Mouse (Mus musculus) ovary, postnatal 14 days (tissue): ENCODE data around the gene Eml4.
A peak's percentile ranks its signal among the peaks of the same experiment; 100 is the strongest.

Experiments used
- DNase-seq: peaks from one replicate; pipeline ENCODE4 v3.0.0; 2022; ENCODE audit warnings: low spot score

Eml4 gene

DNA sequence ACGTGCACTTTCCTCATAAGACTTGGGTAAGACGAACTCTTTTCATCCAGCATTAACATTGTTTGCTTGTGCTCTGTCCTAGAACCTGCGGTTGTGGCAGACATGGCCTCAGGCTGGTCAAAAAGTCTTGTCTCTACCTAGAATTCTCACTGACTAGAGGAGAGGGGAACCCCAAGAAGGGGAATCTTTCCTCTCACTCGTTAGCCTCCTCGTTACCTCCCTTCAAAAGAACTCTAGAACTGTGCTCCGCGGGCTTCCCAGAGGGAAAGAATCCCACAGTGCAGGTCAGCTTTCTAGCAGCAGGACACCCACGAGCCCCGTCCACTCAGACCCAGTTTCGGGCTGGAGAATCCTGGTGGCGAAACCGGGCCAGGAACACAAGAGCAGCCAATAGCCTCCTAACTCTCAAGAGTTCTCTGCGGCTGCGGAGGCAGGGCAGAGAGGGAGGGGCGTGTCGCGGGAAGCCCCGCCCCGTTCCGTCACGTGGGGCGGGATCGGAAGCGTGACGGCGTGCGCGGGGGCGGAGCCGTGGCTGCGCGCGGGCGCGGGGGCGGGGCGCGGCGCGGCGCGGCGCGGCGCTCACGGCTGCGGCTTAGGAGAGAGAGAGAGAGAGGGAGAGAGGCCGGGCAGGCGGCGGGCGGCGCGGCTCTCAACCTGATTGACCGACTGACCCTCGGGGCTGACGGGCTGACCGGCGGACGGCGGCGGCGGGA lies at the start of gene Eml4:
Gene Eml4, plus strand, starts transcription at position 553 of the 713 bp plus-strand sequence.
- peak; percentile 97 for DNase-seq

DNA sequence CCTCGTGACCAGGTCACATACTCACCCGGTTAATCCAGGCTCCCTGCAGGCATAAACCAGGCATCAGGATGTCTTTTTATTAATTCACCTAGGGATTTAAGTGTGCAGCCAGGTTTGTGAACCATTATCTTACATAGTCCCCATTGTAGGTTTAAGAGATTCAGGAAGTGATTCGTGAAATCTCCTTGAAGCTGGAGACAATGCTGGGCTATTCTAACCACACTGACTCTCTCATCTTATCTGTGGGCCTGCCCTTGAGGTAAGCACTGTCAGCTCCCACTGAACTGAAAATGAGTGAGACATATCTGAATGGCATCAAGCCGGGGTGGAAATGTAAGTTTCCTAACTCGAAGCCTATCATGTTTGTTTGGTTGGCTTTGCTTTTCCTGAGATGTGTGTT lies 49.3 kb upstream of the Eml4 start:
- DNase-seq: no peak

DNA sequence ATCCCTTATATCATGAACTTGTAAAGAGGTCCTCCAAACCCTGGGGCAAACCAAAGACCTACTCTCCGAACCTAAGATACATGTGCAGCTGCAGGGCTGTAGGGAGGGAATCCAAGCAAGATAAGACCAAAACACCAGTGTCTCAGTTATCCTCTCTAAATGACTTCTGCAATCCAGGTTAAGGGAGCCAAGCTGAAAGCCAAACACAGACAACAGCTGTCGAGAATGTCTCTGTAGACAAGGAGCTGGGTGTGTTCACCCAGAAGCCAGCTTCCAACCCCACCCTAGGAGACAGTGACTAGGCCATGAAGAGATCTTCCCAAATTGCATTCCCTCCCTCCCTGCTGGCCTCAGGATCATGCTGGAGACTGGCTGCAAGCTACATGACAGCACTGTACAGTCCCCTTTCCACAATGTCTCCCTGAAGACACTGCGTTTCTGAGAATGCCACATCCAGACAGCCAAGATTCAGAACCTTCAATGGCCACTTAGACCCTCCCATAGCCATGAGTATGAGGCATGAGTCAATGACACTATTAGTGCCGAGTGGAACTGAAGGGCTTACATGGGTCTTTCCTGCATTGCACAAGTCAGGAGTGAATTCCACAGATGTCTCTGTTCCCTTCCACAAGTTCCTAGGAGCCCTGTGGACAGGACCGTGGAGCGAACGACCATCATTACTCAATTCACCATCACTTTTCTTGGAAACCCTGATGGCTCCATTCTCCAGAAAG lies 46.5 kb upstream of the Eml4 start:
- DNase-seq: no peak

DNA sequence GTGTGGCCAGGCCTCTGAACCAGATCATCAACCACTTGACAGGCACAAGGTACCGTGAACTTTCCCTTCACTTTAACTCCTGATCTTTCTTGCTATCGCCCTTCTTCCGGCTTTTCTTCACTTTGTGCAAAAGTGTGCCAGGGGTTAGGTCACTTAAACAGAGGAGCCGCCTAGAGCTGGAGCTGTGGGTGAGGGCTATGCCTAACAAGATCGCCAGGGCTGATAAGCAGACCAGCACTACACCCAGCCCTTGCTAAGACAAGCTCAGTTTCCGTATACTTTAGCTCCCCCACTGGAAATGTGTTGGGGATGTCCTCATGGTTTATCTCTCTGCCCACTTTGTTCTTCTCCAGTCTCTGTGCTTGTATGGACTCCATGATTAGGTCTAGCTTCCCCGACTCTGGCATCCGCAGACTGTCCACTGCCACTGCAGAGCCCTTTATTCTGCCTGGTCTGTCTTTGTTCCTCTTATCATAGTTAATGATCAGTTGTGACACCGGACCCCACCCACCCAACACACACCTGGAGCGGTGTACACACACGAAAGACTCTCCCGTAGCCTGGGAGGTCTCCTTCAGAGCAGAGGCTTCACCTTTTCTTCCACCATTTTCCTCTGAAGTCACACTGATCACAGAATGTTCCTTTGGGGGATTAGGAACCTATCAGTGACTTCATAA lies 43.6 kb upstream of the Eml4 start:
- DNase-seq: no peak

DNA sequence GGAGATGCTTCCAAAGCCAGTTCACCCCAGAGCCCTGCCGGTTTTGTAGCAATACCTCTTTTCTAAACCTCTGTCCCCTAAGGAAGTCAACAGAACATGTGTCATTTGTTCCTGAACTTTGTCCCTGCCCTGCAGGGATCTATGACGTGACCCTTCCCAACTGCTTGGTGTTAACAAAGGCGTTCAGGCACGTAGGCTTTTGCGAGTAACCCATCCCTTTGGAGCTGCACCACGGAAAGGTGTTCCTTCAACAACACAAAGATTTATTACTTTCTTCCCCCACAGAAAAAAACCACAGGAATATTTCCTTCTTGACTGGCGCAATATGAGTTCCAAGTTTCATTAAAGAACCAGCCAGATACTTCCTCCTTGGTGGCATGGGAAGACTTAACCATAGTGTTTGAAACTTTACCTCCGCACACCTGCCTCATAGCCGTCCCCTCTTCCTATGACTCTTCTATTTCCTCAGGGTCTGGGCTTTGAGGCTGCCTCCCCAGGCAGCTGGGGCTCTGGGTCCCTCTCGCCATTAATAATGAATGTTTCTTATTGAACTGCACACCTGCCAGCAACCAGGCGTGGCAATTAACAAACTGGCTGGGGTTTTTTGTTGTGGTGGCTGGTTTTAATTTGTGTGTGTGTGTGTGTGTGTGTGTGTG lies 43.0 kb upstream of the Eml4 start:
- no peak for DNase-seq

DNA sequence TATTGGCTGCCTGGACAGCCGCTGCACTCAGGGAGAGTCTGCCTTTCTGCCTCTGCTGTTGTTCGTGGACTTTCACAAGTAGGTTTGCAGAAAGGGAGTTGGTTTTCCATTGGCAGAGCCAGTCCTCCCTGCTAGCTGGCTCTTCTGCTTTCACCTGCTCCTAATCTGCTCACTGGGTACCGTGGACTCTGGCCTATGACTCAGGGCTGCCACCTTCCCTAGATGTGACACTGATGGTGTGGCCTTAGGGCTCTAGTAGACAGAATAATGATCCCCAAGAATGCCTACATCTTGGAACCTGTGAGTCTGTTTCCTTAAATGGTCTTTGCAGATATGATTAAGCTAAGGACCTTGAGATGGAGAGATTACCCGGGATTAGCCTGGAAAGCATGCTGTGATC lies 42.3 kb upstream of the Eml4 start:
- DNase-seq: no peak

DNA sequence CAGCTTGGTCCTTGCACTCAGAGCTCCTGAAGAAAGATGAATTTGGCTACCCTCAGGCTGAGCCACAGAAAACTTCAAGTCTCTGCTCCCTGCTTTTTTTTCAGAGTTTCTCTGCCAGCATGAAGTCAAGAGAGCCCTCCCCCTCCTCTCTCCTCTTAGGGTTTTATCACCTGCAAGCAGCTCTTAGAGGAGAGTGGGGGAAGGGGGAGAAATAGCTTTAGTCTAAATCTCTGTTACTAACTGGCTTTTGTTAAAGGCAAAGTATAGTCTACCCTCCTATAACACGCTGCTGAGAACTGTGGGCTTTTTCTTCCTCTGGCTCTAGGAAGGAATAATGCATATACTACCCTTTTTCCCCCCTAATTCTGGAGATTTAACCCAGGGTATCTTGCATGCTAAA lies 41.5 kb upstream of the Eml4 start:
- no peak for DNase-seq

DNA sequence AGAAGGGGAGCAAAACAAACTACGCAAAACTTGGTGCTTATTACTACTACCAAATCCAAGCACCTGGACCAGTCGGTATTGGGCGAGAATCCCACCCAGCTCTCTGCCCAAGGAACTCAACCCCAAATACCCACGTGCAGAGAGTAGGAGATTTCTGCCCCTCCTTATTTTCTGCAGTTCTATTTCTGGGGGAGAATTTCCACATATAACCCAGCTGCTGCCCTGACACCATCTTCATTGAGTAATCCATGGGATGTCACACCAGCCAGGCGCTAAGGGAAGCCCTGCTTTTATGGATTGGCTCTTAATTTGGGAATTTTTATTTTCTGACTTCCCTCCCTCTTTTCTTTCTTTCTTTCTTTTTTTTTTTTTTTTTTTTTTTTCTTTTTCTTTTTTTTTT lies 38.9 kb upstream of the Eml4 start:
- no peak for DNase-seq

DNA sequence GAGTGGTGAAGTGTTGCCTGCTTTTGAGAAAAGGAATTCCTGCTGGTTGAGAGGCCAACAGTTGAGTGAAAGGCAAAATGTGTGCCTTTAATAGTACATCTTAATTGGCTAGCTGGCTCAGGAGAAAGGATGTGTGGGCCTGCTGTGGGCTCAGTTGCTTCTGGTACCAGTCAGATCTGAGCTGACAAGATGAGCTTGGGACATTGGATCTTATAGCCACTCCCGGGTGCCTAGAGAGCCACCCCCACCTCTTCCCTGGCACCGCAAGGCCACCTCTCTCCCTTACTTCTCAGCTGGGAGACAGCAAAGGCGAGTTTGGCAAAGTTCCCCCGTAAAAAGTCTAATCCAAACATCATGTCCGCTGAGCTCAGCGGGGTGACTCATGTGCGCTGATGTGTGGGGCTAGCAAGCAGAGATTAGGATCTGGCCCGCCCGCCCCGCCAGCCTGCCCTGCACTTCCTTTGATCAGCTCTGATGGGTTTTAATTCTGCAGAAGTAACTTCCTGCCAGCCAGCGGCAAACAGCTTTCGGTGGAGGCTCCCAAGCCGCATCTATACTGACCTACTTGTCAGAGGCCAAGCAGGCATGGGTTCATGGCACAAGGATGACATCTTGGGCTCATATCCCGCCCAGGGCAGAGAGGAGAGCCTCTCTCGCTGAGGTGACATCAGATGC lies 38.4 kb upstream of the Eml4 start:
- peak; percentile 61 for DNase-seq

DNA sequence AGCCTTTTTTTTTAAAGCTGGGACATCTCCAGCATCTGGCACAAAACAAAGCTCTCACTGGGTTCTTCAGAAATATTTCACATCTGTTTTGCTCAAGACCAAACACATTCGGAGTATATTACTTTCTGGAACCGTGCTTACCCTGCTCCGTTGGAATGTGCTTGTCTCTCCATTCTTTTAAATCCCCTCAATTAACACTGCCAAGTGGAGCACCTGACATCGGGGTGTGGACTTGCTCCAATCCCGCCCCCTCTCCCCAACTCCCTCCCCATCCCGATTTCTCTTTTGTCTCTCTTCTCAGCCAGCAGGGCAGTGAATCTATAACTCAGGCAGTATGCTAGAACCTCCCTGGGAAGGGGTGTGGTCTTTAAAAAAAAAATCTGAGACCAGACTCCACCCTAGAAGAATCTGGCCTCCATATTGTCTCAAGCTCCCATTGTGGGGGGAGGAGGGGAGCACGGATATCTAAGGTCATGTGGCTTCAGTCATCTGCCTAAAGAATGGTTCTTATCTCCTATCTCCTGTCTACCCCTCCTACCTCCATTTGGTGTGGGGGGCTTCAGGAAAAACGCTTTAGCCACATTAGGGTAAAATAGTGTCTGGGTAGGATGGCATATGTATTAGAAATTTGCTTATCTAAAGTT lies 37.6 kb upstream of the Eml4 start:
- DNase-seq: no peak

DNA sequence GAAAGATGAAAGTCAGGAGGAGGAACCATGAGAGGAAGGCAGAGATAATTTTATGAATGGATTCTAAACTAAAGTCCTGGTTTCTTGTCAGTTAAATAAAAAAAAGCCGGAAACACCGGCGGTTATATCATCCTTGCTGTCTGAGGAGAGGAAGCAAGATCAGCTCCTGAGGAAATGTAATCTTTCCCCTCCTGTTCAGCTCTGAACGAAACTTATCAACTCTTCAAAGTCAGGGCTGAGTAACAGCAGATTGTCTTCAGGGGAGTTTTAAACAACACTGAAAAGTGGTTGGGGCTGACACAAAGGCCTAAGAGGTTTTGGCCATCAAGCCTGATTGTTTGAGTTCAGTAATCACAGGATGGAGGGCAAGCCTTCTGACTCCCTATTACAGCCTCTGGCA lies 35.3 kb upstream of the Eml4 start:
- DNase-seq: no peak

DNA sequence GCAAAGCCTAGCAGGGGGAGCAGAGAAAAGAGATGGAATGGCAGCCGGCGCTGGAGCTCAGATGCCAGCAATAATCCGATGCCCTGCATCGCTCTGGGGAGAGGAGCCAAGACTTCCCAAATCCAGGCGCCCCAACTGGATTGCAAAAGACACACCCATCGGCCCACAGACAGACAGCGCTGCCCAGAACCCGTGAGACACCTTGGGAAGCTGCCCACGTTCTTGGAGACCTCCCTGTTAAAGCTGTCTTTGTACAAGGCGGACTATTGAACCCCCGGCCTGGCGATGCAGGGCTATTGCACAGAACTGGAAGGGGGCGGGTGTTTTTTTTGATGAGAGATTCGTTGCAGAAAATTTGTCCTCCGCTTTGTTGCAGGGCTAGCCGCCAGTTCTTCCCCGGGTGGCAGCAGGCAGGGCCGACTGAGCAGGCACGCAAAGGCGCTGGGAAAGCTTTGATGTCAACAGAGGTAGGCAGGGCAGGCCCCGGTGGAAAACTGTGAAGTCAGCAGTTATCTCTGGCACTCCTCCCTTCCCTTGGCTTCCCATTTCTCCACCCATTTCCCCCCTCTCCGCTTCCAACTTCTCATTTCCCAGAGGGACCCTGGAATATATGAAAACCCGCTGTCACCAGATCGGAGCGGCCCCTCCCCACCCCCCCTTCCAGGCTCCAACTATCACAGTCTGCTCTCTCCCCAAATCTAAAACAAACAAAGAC lies 28.0 kb upstream of the Eml4 start:
- peak; percentile 46 for DNase-seq

DNA sequence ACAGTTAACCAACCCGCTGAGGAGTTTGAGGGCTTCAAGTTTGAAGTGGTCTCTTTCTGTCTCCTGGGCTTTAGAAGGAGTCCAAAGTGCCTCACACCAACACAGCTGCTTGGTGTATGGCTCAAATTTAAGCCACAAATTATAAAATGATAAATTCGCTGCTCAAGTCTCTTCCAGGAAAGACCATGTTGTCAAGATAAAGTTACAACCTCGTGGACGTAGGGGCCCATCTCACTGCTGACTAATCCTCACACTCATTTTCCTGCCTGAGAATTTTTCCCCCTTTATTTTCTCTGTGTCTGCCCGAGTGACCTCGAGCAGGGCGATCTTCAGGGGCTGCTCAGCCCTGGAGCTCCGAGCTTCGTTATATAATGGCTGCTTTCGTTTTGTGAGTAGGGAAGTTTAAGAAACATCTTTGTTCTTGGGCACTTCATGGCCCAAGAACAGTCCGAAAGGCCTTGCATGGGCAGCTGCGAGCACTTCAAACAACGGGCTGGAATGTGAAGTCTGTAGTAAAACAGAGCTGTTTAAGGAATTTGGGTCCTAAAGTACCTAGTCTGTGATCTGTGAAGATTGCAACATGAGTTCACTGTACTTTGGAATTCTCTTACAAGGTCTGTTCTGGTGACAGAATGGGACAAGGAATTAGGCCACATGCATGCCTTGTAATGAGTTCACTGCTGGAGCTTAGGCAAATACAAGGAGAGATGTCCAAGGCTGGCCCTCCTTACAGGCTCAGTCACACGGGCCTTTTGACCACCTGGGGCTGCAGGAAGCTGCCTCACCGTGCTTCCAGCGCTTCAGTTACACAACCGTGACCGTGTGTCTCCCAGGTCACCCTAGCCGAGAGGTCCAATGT lies 27.1 kb upstream of the Eml4 start:
- DNase-seq: no peak

DNA sequence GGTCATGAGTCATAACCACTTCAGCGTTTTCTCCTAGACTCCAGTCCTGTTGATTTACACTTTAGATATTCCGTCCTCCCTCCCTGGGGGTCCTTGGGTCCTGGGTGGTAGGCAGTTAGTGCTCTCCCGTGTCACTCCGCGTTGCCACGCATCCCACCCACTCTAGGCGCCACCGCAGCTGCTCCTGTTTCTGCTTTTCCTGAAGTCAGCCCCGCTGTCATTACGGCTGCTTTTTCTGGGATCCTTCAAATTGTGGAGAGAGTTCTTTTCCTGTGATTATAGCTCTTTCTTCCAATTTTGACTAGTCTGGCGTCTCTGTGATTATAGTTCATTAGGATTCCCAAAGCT lies 26.5 kb upstream of the Eml4 start:
- no peak for DNase-seq

DNA sequence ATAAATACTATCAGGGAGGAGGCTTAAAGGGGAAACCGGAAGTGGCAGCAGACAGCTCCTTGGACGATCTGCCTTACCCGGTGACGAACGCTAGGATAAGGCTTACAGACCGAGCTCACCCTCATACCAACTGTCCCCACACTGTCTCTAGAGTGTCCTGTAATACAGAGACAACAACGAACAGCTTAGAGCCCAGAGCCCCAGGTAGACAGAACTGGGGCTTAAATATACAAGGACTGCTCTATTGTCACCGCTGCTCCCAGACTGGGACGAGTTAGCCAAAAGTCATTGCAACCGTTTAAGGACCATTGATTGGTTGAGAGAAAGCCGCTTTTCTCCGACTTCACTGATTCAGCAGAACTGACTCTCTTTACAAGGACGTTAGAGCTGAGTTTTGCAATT lies 15.5 kb upstream of the Eml4 start:
- DNase-seq: no peak

DNA sequence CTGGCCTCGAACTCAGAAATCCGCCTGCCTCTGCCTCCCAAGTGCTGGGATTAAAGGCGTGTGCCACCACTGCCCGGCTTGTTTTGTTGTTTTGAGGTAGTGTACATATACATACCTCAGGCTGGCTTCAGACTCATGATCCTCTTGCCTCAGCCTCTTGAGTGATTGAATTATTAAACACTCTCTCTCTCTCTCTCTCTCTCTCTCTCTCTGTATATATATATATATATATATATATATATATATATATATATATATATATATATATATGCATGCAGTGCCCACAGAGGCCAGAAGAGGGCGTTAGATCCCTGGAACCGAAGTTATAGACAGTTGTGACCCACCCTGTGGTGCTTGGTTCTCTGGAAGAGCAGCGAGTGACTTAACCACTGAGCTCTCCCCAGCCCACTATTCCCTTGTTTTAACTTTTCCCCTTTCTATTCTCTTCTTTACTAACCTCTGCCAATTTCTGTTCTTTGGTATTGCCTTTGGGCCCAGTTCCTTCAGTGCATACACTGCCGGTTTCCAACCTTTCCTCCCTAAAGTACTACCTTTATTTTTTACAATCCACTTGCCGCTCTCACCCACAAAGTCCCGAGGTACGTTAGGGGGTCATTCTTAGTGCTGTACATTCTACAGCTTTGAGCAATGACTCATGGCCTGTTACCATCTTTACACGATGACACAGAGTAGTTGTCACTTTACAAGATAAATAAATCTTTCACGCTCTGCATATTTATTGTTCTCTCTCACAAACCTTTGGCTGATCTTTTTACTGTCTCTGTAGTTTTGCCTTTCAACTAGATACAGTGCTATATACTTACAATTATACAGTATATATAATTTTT lies 13.5 kb upstream of the Eml4 start:
- no peak for DNase-seq

DNA sequence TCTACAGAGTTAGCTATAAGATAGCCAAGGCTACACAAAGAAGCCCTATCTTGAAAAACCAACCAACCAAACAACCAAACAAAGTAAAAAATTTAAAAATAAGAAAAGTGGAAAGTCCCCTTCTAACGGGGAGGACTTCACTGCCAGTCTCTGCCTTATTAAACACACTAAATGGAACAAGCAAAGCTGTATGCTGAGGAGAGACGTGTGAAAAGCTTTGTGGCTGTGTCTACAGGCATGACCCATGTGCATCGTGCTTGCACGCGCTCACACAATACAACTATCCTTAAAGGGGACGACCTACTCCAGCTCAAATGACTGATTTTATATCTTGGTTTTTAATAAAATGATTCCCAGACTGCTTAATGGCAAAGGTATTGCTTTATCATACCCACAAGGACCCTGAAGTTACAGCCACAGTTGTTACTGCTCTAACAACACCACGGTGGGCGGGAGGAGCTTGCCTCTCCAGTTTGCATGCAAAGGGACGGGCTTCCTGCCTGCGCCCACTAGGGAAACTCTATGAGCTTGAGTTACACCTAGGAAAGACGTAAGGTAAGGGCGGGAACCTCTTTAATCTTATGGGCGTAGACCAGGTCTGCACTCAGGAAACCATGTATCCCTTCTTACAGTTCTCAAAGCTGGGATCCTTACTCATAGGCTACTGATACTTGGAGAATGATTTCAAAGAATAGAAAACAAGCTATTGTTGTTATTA lies 11.2 kb upstream of the Eml4 start:
- no peak for DNase-seq

DNA sequence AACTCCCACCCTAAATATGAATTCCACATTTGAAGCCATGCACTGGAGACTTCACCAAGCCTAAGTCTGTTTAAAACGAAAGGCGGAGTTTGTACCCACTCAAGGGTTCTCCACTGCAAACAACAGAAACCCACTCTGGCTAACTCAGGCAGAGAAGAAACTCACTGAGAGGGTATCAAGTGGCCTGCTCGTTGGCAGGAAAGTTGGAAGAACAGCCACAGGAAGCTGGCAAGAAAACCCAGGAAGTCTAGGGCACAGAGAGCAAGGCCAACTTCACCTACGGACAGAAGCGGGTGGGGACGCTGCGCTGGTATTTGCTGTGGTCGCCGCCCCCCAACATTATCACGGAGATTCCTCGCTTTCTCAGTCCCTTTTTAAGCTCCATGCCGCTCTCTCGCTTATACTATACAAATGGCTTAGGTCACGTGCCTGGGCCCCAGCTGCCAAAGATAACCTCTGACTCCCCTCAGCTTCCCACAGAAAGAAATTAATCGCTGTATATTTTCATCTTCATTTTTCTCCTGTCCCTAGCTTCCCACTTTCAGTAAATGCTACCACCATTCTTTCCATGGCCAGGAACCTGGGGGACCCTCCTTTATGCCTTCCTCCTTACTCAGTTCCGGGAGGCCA lies 9.7 kb upstream of the Eml4 start:
- DNase-seq: no peak
